Mouse (Mus musculus): Measurements from ENCODE around the gene Olfr430.
"Not testable (repeated sequence)": the region's sequence is repeated elsewhere in the genome, so short reads cannot be mapped to it uniquely, and the experiment has no call there.

- not testable (repeated sequence) for TF ChIP-seq CTCF, EP300 (IDR thresholded peaks at IDR 0.05; ENCODE audit: low read depth)
Observed at GRCm38 (mm10) chr1:174049357-174049756, 17.0 kb upstream of the Olfr430 start.

Measured in liver, embryonic 14.5 days (tissue).